Mouse (Mus musculus): ENCODE measurements around the gene Cep295nl.
A peak's percentile ranks its signal among the peaks of the same experiment; 100 is the strongest.
"Not testable (repeated sequence)": the region's sequence is repeated elsewhere in the genome, so short reads cannot be mapped to it uniquely, and the experiment has no call there.

Cep295nl gene

GRCm38 (mm10) chr11:118321971-118322370 lies 20.3 kb downstream of the Cep295nl start:
- no peak for DNase-seq (ENCODE audit: low read depth)

- no peak for DNase-seq (ENCODE audit: low read depth)
Measured at GRCm38 (mm10) chr11:118321500-118321899, 20.8 kb downstream of the Cep295nl start.

GRCm38 (mm10) chr11:118318678-118319077 lies 23.6 kb downstream of the Cep295nl start:
- no peak for DNase-seq (ENCODE audit: low read depth)

- peak; percentile 39 for DNase-seq (ENCODE audit: low read depth)
Measured at GRCm38 (mm10) chr11:118317129-118317528, 25.2 kb downstream of the Cep295nl start.

GRCm38 (mm10) chr11:118316231-118316806 lies 26.0 kb downstream of the Cep295nl start:
- DNase-seq (ENCODE audit: low read depth): no peak

GRCm38 (mm10) chr11:118312132-118312723 lies 30.1 kb downstream of the Cep295nl start:
- DNase-seq (ENCODE audit: low read depth): no peak

GRCm38 (mm10) chr11:118307962-118308361 lies 34.3 kb downstream of the Cep295nl start:
- not testable (repeated sequence) for DNase-seq (ENCODE audit: low read depth)

- DNase-seq (ENCODE audit: low read depth): not testable (repeated sequence)
Measured at GRCm38 (mm10) chr11:118303959-118304358, 38.3 kb downstream of the Cep295nl start.

- no peak for DNase-seq (ENCODE audit: low read depth)
Measured at GRCm38 (mm10) chr11:118298810-118299209, 43.5 kb downstream of the Cep295nl start.

- DNase-seq (ENCODE audit: low read depth): no peak
Measured at GRCm38 (mm10) chr11:118297967-118298366, 44.3 kb downstream of the Cep295nl start.

GRCm38 (mm10) chr11:118295026-118295425 lies 47.3 kb downstream of the Cep295nl start:
- no peak for DNase-seq (ENCODE audit: low read depth)

GRCm38 (mm10) chr11:118292671-118293070 lies 49.6 kb downstream of the Cep295nl start:
- DNase-seq (ENCODE audit: low read depth): no peak

- peak; percentile 99 for DNase-seq (ENCODE audit: low read depth)
Measured at GRCm38 (mm10) chr11:118289999-118290889, 52.1 kb downstream of the Cep295nl start, which contains the start of gene Usp36. TSS of gene Usp36 (minus strand) at chr11:118290244.

GRCm38 (mm10) chr11:118289562-118289961 lies 52.7 kb downstream of the Cep295nl start:
- peak; percentile 14 for DNase-seq (ENCODE audit: low read depth)

- DNase-seq (ENCODE audit: low read depth): peak; percentile 58
Measured at GRCm38 (mm10) chr11:118289037-118289511, 53.2 kb downstream of the Cep295nl start.

- DNase-seq (ENCODE audit: low read depth): no peak
Measured at GRCm38 (mm10) chr11:118287573-118287972, 54.7 kb downstream of the Cep295nl start.

GRCm38 (mm10) chr11:118286434-118286833 lies 55.9 kb downstream of the Cep295nl start:
- no peak for DNase-seq (ENCODE audit: low read depth)

GRCm38 (mm10) chr11:118285791-118286190 lies 56.5 kb downstream of the Cep295nl start:
- no peak for DNase-seq (ENCODE audit: low read depth)
